Mouse (Mus musculus) frontal cortex, postnatal 25 days (tissue): ENCODE measurements around the gene Fam81a.

Experiments
- DNase-seq, 2 experiments: peaks; one replicate each; pipeline ENCODE4 v3.0.0; 2022; ENCODE audit warnings: low spot score in 2 of 2

Gene Fam81a

DNA sequence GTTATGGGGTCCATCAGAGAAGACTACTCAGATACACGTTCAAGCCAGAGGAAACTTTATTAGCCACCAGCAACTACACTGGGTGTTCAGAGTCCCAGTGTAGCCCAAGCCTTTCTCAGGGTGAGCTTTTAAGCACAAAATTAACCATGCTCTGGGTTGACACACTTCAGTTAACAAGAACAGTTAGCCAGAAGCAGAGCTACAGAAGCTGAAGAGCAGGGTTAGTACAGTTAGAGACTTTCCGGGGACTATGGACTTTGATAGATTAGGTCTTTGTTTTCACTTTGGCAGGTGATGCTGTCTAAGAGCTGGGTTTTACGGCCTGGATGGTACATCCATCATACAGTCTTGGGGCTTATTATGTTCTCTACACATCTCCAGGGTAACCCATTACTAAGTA is 89.6 kb downstream of the Fam81a start:
- DNase-seq = no peak

DNA sequence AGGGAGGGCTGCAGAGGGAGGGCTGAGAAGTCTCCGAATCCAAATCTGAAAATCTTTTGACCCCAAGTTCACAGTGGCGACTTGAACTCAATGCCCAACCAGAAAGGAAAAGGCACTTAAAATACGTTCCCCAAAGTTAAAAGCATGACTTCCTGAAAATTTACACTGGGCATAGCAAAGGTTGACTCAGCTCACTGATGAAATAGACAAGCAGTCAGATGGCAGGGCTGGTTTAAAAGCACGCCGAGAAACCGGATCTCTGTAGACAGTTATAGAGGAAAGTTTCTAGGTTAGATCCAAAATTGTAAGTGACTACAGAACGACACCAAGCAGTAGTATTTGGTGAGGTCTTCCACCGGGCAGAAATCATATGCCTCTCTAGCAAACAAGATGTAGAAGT is 92.5 kb downstream of the Fam81a start:
- DNase-seq = no peak

DNA sequence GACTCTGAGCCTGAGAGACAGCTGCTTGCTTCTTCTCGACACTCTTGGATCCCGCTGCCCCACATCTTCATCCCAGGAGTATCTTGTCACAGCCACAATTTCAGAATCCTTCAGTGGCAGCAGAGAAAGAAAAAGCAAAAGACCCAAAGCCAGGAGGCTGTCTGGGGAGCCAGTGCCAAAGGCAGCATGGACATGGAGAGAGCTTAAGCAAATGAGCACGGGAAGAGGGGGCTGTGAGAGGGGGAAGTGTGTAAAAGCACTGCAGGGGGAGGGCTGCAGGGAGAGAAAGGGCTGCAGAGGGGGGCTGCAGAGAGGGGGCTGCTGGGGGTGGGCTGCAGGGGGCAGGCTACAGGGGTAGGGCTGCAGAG is 93.0 kb downstream of the Fam81a start:
- no peak for DNase-seq

GRCm38 (mm10) chr9:70048751-70049415 is 93.5 kb downstream of the Fam81a start:
- no peak for DNase-seq

DNA sequence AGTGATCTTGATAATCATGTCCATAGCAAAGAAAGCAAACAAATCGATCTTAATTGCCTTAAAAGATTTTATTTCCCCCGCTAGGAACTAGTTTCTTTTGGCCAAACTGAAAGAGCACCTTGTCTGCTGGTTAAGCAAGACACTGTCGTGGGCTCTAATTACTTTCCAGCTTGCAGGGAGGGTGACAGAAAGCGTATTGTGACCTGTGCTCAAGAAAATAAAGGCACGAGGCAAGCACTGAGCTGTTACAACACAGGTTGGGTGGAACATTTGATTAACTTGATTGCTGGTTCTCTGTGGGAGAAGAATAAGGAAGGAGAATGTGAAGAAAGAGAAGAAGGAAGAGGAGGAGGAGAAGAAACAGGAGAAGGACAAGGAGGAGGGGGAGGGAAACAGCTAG is 94.1 kb downstream of the Fam81a start:
- DNase-seq = no peak

DNA sequence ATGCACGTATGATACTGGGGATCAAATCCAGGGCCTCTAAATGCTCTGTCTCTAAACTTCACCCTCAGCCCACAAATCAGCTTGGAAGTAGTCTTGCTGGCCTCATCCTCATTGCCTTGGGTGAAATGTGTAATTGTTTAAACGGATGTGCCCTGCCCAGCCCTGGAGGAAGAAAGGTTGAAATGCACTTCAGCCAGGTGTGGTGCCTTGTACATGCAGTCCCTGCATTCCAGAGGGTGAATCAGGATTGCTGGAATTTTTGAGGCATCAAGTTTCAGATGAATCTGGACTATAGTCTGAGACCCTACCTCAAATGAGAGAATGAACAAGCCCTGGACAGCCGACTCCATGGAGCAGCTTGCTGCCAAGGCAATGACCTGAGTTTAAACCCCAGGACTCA is 94.5 kb downstream of the Fam81a start:
- no peak for DNase-seq

GRCm38 (mm10) chr9:70046255-70046654 is 96.1 kb downstream of the Fam81a start:
- no peak for DNase-seq

GRCm38 (mm10) chr9:70044865-70045264 is 97.5 kb downstream of the Fam81a start:
- no peak for DNase-seq

DNA sequence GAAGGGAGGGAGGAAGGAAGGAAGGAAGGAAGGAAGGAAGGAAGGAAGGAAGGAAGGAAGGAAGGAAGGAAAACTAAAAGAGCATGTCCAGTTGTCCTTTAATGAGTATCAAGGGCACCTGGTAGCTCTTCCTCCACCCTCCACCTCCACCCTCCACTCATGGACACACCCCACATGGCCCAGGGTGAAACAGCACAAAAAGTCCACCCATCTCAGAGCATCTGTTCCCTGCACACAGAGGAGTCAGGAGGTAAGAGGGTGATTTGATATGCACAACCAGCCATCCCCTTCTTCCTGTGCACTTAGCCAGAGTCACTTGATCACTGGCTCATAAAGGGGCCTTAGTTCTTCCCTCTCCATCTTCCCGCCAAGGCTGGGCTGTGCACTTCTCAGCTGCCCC is 99.4 kb downstream of the Fam81a start:
- no peak for DNase-seq

DNA sequence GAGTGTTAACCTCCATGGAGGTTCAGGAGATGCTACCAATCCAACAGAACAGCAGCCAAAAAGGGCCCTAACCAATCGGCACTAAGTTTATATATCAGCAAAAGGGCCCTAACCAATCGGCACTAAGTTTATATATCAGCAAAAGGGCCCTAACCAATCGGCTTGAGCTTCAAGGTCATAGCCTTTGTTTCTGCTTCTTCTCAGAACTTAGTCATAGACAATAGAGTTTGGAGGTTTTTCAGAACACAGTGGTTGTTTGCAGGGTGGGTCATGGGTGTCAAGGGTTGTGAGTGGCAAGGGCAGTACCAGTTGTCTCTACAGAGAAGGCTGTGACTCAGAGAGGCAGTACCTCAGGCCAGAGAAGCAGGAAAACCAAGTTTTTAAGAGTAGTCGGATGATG is 100.2 kb downstream of the Fam81a start:
- DNase-seq = no peak

GRCm38 (mm10) chr9:70040570-70040969 is 101.8 kb downstream of the Fam81a start:
- DNase-seq = no peak

DNA sequence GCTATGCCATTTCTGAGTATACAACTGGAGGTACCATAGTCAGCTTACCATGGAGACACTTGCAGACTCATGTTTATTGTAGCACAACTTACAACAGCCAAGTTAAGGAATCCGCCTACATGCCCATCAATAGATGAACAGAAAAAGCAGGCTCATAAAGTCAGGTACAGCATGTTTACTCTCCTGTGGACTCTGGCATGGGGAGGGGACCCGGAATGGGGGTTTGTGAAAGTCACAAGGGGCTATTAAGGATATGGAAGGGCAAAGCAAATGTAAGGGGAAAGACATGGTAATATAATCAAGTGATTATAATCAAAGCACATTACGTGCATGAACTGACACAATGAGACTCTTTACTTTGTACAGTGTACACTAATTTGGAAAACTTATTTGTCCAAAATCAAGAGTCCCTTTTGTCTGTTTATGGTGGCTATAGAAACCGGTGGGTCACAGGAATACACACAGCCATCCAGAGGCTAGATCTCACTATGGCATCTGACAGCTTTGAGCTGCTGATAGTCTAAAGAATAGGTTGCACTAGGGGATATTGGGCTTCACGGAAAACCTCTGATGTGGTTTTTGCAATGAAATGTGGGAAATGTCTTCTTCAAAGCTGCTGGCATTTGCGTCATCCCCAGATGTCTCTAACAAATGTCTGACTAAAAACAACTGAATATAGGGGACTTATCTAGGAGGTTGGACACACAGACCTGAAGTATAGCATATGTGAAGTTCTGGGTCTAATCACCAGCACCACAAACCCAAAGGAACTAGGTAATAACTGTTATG is 102.6 kb downstream of the Fam81a start:
- DNase-seq = no peak
